Mouse (Mus musculus) 416B (cell line): ENCODE results near the gene Sdc1.

Experiments
- DNase-seq: peaks from one replicate; pipeline ENCODE4 v3.0.0; 2011; ENCODE audit warnings: low read depth

The Sdc1 gene

GRCm38 (mm10) chr12:8827014-8827715 is 56.0 kb downstream of the Sdc1 start:
- DNase-seq: no peak

DNA sequence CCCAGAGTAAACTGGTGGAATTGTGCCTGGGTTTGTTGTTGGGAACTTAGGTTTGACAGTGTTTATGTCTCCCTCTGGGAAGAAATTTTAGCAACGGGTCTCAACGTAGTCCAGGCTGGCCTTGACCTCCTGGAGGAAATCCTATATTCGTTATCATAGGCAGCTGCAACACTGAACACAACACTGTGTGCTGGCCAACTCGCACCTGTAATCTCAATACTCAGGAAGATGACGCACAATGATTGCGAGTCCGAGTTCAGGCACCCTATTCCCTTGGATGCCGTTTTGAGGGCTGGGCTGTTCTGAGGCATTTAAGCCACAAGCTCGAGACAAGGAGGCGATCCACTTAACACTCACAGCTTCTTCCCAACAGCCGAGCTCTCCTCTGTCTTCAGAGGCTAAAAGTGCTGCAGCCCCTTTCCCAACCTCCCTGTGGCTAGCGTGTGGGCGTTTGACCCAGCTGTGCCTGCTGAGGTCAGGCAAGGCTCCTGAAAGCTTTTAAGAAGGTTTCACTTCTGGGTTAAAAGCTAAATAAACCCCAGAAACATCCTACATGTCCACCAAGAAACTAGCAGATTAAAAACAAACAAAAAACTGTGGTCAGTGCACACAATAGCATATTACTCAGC is 58.0 kb downstream of the Sdc1 start:
- DNase-seq: no peak

DNA sequence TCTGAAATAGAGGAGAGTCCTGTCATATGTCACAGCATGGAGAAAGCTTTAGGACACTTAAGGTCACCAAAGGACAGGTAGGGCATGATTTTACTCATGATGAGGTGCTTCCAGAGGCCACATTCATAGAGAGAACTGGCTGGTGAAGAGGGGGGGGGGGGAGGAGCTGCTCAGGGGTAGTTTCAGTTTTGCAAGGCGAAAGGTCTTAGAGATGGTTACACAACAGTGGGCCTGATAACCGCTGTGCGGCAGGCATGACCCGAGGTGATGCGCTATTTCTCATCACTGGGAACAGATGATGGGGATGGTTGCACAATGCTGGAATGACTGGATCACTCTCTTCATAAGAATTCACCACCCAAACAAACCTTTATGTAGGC is 58.5 kb downstream of the Sdc1 start:
- DNase-seq: peak; percentile 46

- no peak for DNase-seq
Observed at GRCm38 (mm10) chr12:8830967-8831635, 60.0 kb downstream of the Sdc1 start.

DNA sequence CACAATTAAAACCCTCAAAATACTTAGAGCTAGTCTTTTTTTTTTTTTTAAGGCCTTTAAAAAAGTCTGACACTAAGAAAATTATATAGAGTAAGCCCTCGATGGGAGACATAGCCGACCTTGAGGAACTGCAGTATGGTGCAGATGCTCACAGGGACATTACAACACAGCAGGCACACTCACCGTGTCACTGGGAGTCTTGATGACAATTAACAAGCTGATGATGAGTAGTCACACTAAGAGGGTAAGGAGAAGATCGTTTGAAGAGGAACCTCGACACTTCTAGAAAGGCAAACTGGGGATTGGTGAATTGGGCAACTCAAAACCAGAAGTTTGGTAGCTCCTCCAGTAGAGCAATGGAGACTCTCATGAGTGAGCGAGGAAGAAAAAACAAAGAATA is 60.6 kb downstream of the Sdc1 start:
- peak; percentile 15 for DNase-seq

GRCm38 (mm10) chr12:8840782-8841325 is 69.7 kb downstream of the Sdc1 start:
- no peak for DNase-seq

GRCm38 (mm10) chr12:8842725-8843124 is 71.6 kb downstream of the Sdc1 start:
- peak; percentile 21 for DNase-seq
